8 mouse cellular contexts compared by ENCODE assay signal in genomic region chr7:24506476-24506837, GRCm38 (mm10). TPM values are rescaled to one million over a fixed set of nuclear protein-coding genes. Genes with fewer than 3 reads are reported as not detected.
DNase-seq lines count a peak whose midpoint lies in the region; ATAC-seq and TF ChIP-seq lines count a peak whose summit lies in the region.

No protein-coding gene starts in this region.

- WGBS in spleen, adult 2 months: 15% methylated on average over 12 of the region's 12 CpGs
- 2% methylated on average over 12 of the region's 12 CpGs for WGBS in kidney, embryonic 14.5 days
- 3% methylated on average over 12 of the region's 12 CpGs for WGBS in lung, adult 2 months
- WGBS in stomach, postnatal 0 days: under 1% methylated on average over 12 of the region's 12 CpGs

- peak overlapping the region; percentile 78 for H3K4me2 ChIP-seq in kidney, embryonic 14.5 days (replicated peaks; ENCODE audit: low read depth, low read length)
- peak overlapping the region; percentile 91 for H3K4me2 ChIP-seq in stomach, postnatal 0 days (replicated peaks; ENCODE audit: low read depth)

- no peaks in the 10 kb centered on the region; the same call in 1 of the 2 replicates for H3K4me1 ChIP-seq in spleen, adult 2 months (ENCODE audit: control insufficient read depth, insufficient read depth, insufficient read length)
- peaks cover 1% of the 10 kb centered on the region; the same call in 1 of the 2 replicates for H3K4me1 ChIP-seq in cortical plate, adult 2 months (ENCODE audit: control insufficient read depth, insufficient read depth, low read length)
- peaks cover 24% of the 10 kb centered on the region for H3K4me1 ChIP-seq in kidney, embryonic 14.5 days (ENCODE audit: control insufficient read depth, insufficient read depth, low read length)
- peaks cover 5% of the 10 kb centered on the region for H3K4me1 ChIP-seq in lung, adult 2 months (ENCODE audit: control insufficient read depth, insufficient read depth, low read length)
- H3K4me1 ChIP-seq in stomach, postnatal 0 days (replicated peaks; ENCODE audit: control insufficient read depth, insufficient read depth): no peaks in the 10 kb centered on the region

- ATAC-seq in kidney, embryonic 14.5 days (ENCODE audit: low FRiP score, low TSS enrichment): peak; percentile 1; the same call in 1 of the 2 replicates
- ATAC-seq in stomach, postnatal 0 days (ENCODE audit: low FRiP score, low TSS enrichment): peak; percentile 8; the same call in 1 of the 2 replicates

- H3K36me3 ChIP-seq in spleen, adult 2 months (ENCODE audit: control insufficient read depth, insufficient read depth, low read length): no peaks in the 10 kb centered on the region
- peaks cover 9% of the 10 kb centered on the region; the same call in 1 of the 2 replicates for H3K36me3 ChIP-seq in kidney, embryonic 14.5 days (ENCODE audit: control insufficient read depth, insufficient read depth, low read length)
- no peaks in the 10 kb centered on the region for H3K36me3 ChIP-seq in stomach, postnatal 0 days (ENCODE audit: control insufficient read depth, insufficient read depth, low read length)

- no peaks in the 10 kb centered on the region for H3K9me3 ChIP-seq in kidney, embryonic 14.5 days (ENCODE audit: control insufficient read depth, low read length)
- H3K9me3 ChIP-seq in stomach, postnatal 0 days (ENCODE audit: control insufficient read depth, low read length): no peaks in the 10 kb centered on the region

- no peak for TF ChIP-seq POLR2A in spleen, adult 2 months (IDR thresholded peaks at IDR 0.05; ENCODE audit: low read depth, low read length)
- no peak for TF ChIP-seq POLR2A in cortical plate, adult 2 months (IDR thresholded peaks at IDR 0.05; ENCODE audit: extremely low read depth, insufficient read depth, low read length)
- no peak for TF ChIP-seq POLR2A in lung, adult 2 months (IDR thresholded peaks at IDR 0.05; ENCODE audit: borderline replicate concordance, extremely low read depth, low read depth, low read length)

- DNase-seq in spleen, adult 2 months (ENCODE audit: low read depth in 1 of 2, low spot score in 2 of 2): no peak
- no peak for DNase-seq in spleen, postnatal 14 days (ENCODE audit: low spot score in 2 of 2)
- DNase-seq in heart, adult 9 months (ENCODE audit: low spot score in 2 of 2): peak; percentile 51 to 64
- peak; percentile 37 for DNase-seq in lung, adult 2 months
- DNase-seq in stomach, postnatal 0 days (ENCODE audit: low spot score): peak; percentile 31
- no peak for DNase-seq in yolk sac, embryonic 10.5 days (ENCODE audit: low spot score)

- peaks cover 2% of the 10 kb centered on the region for H3K27me3 ChIP-seq in spleen, adult 2 months (ENCODE audit: control insufficient read depth, insufficient read depth, low read length)
- H3K27me3 ChIP-seq in kidney, embryonic 14.5 days (ENCODE audit: control insufficient read depth, insufficient read depth, low read length): no peaks in the 10 kb centered on the region
- no peaks in the 10 kb centered on the region for H3K27me3 ChIP-seq in stomach, postnatal 0 days (ENCODE audit: control insufficient read depth, insufficient read depth, low read length)

- H3K27ac ChIP-seq in spleen, adult 2 months (ENCODE audit: insufficient read depth, low read length): no peak overlapping the region
- peak overlapping the region; percentile 97 for H3K27ac ChIP-seq in cortical plate, adult 2 months (ENCODE audit: insufficient read depth, low read length)
- H3K27ac ChIP-seq in kidney, embryonic 14.5 days (ENCODE audit: low read depth, low read length): peak overlapping the region; percentile 99
- peak overlapping the region; percentile 98 for H3K27ac ChIP-seq in stomach, postnatal 0 days (replicated peaks)

- no peak for TF ChIP-seq CTCF in spleen, adult 2 months (IDR thresholded peaks at IDR 0.05; ENCODE audit: extremely low read depth, insufficient read depth, insufficient read length, insufficient replicate concordance)
- no peak for TF ChIP-seq CTCF in cortical plate, adult 2 months (IDR thresholded peaks at IDR 0.05; ENCODE audit: extremely low read depth, insufficient read depth, low read length)
- no peak for TF ChIP-seq CTCF in lung, adult 2 months (IDR thresholded peaks at IDR 0.05; ENCODE audit: insufficient read depth, low read length)
- no peak for TF ChIP-seq CTCF in stomach, postnatal 0 days (IDR thresholded peaks at IDR 0.05; ENCODE audit: low read depth)

- peak overlapping the region; percentile 98 for H3K9ac ChIP-seq in kidney, embryonic 14.5 days (ENCODE audit: low read depth, low read length)
- H3K9ac ChIP-seq in stomach, postnatal 0 days (ENCODE audit: low read length): peak overlapping the region; percentile 95

- TF ChIP-seq EP300 in stomach, postnatal 0 days (optimal IDR thresholded peaks at IDR 0.05): no peak

- H3K4me3 ChIP-seq in spleen, adult 2 months (ENCODE audit: extremely low read depth, insufficient read depth, insufficient read length): peak overlapping the region; percentile 98
- H3K4me3 ChIP-seq in cortical plate, adult 2 months (ENCODE audit: insufficient read depth, low read length): peak overlapping the region; percentile 60
- peak overlapping the region; percentile 79 for H3K4me3 ChIP-seq in kidney, embryonic 14.5 days (ENCODE audit: low read length)
- H3K4me3 ChIP-seq in lung, adult 2 months (replicated peaks; ENCODE audit: extremely low read depth, low read depth, low read length): peak overlapping the region; percentile 85
- H3K4me3 ChIP-seq in stomach, postnatal 0 days (ENCODE audit: low read depth, low read length): peak overlapping the region; percentile 68

RNA-seq across cellular contexts. Expression of gene Zfp428, which starts 0.3 kb away (rescaled TPM):
- polyA plus RNA-seq in spleen, adult 2 months (2012; rRNA removed): 4.0 and 5.9 TPM in 2 replicates
- polyA plus RNA-seq in cortical plate, adult 2 months (2012; rRNA removed): 71.7 and 73.4 TPM in 2 replicates
- polyA plus RNA-seq in kidney, embryonic 14.5 days (2014; fragmentation: Nextera tagmentation; extraction: Ambion mirVana): 54.5 and 70.3 TPM in 2 replicates
- 7.1 and 12.1 TPM in 2 replicates for polyA plus RNA-seq in lung, adult 2 months (2012; rRNA removed)
- polyA plus RNA-seq in stomach, postnatal 0 days (2015; fragmentation: Nextera tagmentation; extraction: Ambion mirVana): 13.6 and 15.8 TPM in 2 replicates

RNA-seq across cellular contexts. Expression of gene AC161166.1, which starts 5.8 kb away (rescaled TPM):
- not detected in 2 replicates for polyA plus RNA-seq in spleen, adult 2 months (2012; rRNA removed)
- polyA plus RNA-seq in cortical plate, adult 2 months (2012; rRNA removed): not detected in 2 replicates
- polyA plus RNA-seq in kidney, embryonic 14.5 days (2014; fragmentation: Nextera tagmentation; extraction: Ambion mirVana): 0.17 and 0.61 TPM in 2 replicates
- not detected in 2 replicates for polyA plus RNA-seq in lung, adult 2 months (2012; rRNA removed)
- polyA plus RNA-seq in stomach, postnatal 0 days (2015; fragmentation: Nextera tagmentation; extraction: Ambion mirVana): 0.07 and 0.10 TPM in 2 replicates

RNA-seq across cellular contexts. Expression of gene Irgq, which starts 24.0 kb away (rescaled TPM):
- 11.2 and 13.1 TPM in 2 replicates for polyA plus RNA-seq in spleen, adult 2 months (2012; rRNA removed)
- 52.9 and 53.9 TPM in 2 replicates for polyA plus RNA-seq in cortical plate, adult 2 months (2012; rRNA removed)
- polyA plus RNA-seq in kidney, embryonic 14.5 days (2014; fragmentation: Nextera tagmentation; extraction: Ambion mirVana): 5.0 and 9.5 TPM in 2 replicates
- polyA plus RNA-seq in lung, adult 2 months (2012; rRNA removed): 14.7 and 16.5 TPM in 2 replicates
- 4.3 and 5.7 TPM in 2 replicates for polyA plus RNA-seq in stomach, postnatal 0 days (2015; fragmentation: Nextera tagmentation; extraction: Ambion mirVana)

RNA-seq across cellular contexts. Expression of gene Cadm4, which starts 24.6 kb away (rescaled TPM):
- polyA plus RNA-seq in spleen, adult 2 months (2012; rRNA removed): 33.1 and 34.5 TPM in 2 replicates
- polyA plus RNA-seq in cortical plate, adult 2 months (2012; rRNA removed): 234 and 237 TPM in 2 replicates
- 1.5 and 5.9 TPM in 2 replicates for polyA plus RNA-seq in kidney, embryonic 14.5 days (2014; fragmentation: Nextera tagmentation; extraction: Ambion mirVana)
- polyA plus RNA-seq in lung, adult 2 months (2012; rRNA removed): 12.3 and 18.6 TPM in 2 replicates
- 3.4 and 4.5 TPM in 2 replicates for polyA plus RNA-seq in stomach, postnatal 0 days (2015; fragmentation: Nextera tagmentation; extraction: Ambion mirVana)

RNA-seq across cellular contexts. Expression of gene Pinlyp, which starts 39.5 kb away (rescaled TPM):
- 0.23 and 0.36 TPM in 2 replicates for polyA plus RNA-seq in spleen, adult 2 months (2012; rRNA removed)
- 0.33 TPM in 1 of 2 replicates, not detected in the other for polyA plus RNA-seq in cortical plate, adult 2 months (2012; rRNA removed)
- polyA plus RNA-seq in kidney, embryonic 14.5 days (2014; fragmentation: Nextera tagmentation; extraction: Ambion mirVana): 0.43 TPM in 1 of 2 replicates, not detected in the other
- 0.15 and 24.2 TPM in 2 replicates for polyA plus RNA-seq in lung, adult 2 months (2012; rRNA removed)
- polyA plus RNA-seq in stomach, postnatal 0 days (2015; fragmentation: Nextera tagmentation; extraction: Ambion mirVana): 61.2 and 62.9 TPM in 2 replicates

Comparison
In these comparisons a context has a peak if more than half of its experiments do, and no peak if none do; other contexts are left out.
1. DNase-seq: peak in heart, adult 9 months (2 of 2), lung, adult 2 months (single experiment) and stomach, postnatal 0 days (single experiment); none in spleen, adult 2 months (0 of 2), spleen, postnatal 14 days (0 of 2) and yolk sac, embryonic 10.5 days (single experiment).
2. Peak in every context shown above with its lines, with median percentiles within 50 percentile points of each other: H3K4me3 ChIP-seq.